Mouse (Mus musculus): ENCODE results near the gene Slc27a2.

- TF ChIP-seq GATA2 (IDR thresholded peaks at IDR 0.05; ENCODE audit: borderline replicate concordance, low read depth, low read length) = no peak
- no peak for TF ChIP-seq CTCF (IDR thresholded peaks at IDR 0.05; ENCODE audit: low read depth, low read length)
- TF ChIP-seq GATA1 (IDR thresholded peaks at IDR 0.05; ENCODE audit: borderline replicate concordance, low read length) = no peak
- no peak for TF ChIP-seq POLR2AphosphoS5 (IDR thresholded peaks at IDR 0.05; ENCODE audit: insufficient replicate concordance, low read depth, low read length)
These were observed 45.4 kb downstream of the Slc27a2 start for GRCm38 (mm10) chr2:126597279-126598241.

Measured in G1E (cell line).